Mouse (Mus musculus): Measurements from ENCODE around the gene Lrba. TPM values are rescaled to one million over a fixed set of nuclear protein-coding genes. Genes with fewer than 3 reads are reported as not detected.

Lrba gene
- polyA plus RNA-seq, 1 experiment from 2014 or later = 5.9 TPM

DNA sequence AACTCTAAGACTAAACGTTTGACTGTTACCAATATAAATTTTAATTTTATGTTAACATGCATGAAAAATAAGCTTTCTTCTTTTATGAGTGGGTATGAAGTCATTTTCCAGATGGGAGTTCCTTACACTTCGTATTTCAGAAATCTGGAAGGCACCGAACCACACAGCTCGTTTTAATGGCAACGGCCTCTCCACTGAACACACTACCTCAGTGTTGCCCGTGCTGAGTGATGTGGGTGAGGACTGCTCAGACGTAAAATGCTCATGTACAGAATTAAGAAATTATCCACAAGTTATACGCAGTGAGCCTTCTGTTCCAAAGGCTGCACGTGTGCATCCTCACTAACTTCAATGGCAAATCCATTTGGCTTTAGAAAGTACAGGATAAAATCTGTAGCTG is 582.4 kb downstream of the Lrba start:
- DNase-seq (ENCODE audit: low spot score) = no peak
- H3K4me2 ChIP-seq (ENCODE audit: low read length) = no peak overlapping the region
- no peak overlapping the region for H3K9ac ChIP-seq (ENCODE audit: low read depth, low read length)
- ATAC-seq (replicated peaks; ENCODE audit: low FRiP score, low read depth) = no peak
- H3K4me3 ChIP-seq (replicated peaks; ENCODE audit: low read depth, low read length) = no peak overlapping the region
- no peak overlapping the region for H3K27ac ChIP-seq
- no peaks in the 10 kb centered on the region for H3K36me3 ChIP-seq (ENCODE audit: insufficient read depth, low read length)
- TF ChIP-seq CTCF (IDR thresholded peaks at IDR 0.05; ENCODE audit: low read depth) = no peak
- H3K9me3 ChIP-seq (replicated peaks; ENCODE audit: low read length) = no peaks in the 10 kb centered on the region
- no peaks in the 10 kb centered on the region for H3K4me1 ChIP-seq (replicated peaks; ENCODE audit: insufficient read depth, low read length)
- H3K27me3 ChIP-seq (ENCODE audit: insufficient read depth, low read length) = no peaks in the 10 kb centered on the region
- WGBS = 90% methylated on average over 9 of the region's 9 CpGs

GRCm38 (mm10) chr3:86807750-86808467 is 583.4 kb downstream of the Lrba start:
- Histone ChIP-seq H3K27me3 (ENCODE audit: insufficient read depth, low read length) (no peaks in the 10 kb centered on the region), H3K9ac (ENCODE audit: low read depth, low read length) (no peak overlapping the region), H3K4me3 (replicated peaks; ENCODE audit: low read depth, low read length) (no peak overlapping the region), H3K9me3 (replicated peaks; ENCODE audit: low read length) (no peaks in the 10 kb centered on the region), H3K27ac (no peak overlapping the region), H3K4me1 (replicated peaks; ENCODE audit: insufficient read depth, low read length) (no peaks in the 10 kb centered on the region), H3K4me2 (ENCODE audit: low read length) (no peak overlapping the region), H3K36me3 (ENCODE audit: insufficient read depth, low read length) (no peaks in the 10 kb centered on the region)
- WGBS = 77% methylated on average over 14 of the region's 14 CpGs
- DNase-seq (ENCODE audit: low spot score) (no peak), ATAC-seq (replicated peaks; ENCODE audit: low FRiP score, low read depth) (no peak)
- peak; percentile 55 for TF ChIP-seq CTCF (IDR thresholded peaks at IDR 0.05; ENCODE audit: low read depth)

DNA sequence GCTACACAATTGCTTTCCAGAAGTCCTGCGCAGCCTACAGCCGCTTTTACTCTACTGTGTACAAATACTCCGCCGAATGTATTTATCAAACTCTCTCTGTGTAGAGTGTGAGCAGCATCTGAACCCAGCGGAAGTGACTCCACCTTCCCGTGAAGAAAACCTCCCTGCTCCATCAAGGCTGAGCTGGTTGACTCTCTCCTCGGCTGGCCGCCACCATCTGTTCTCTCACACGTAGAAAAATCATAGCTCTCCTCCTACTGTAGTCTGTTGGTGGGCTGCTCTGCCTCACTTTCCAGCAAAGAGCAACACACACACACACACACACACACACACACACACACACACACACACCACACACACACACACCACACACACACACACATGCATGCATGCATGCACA is 584.7 kb downstream of the Lrba start:
- 73% methylated on average over 9 of the region's 9 CpGs for WGBS
- Histone ChIP-seq H3K9ac (ENCODE audit: low read depth, low read length) (no peak overlapping the region), H3K27ac (no peak overlapping the region)

GRCm38 (mm10) chr3:86809646-86810045 is 585.2 kb downstream of the Lrba start:
- WGBS = 56% methylated on average over 2 of the region's 2 CpGs
- no peak overlapping the region for H3K27ac ChIP-seq

More for the DNA sequence above, 584.7 kb downstream of the Lrba start:
- H3K4me3 ChIP-seq (replicated peaks; ENCODE audit: low read depth, low read length) = no peak overlapping the region
- no peak overlapping the region for H3K4me2 ChIP-seq (ENCODE audit: low read length)
- H3K36me3 ChIP-seq (ENCODE audit: insufficient read depth, low read length) = no peaks in the 10 kb centered on the region
- no peaks in the 10 kb centered on the region for H3K9me3 ChIP-seq (replicated peaks; ENCODE audit: low read length)
- DNase-seq (ENCODE audit: low spot score) = no peak
- H3K27me3 ChIP-seq (ENCODE audit: insufficient read depth, low read length) = no peaks in the 10 kb centered on the region
- ATAC-seq (replicated peaks; ENCODE audit: low FRiP score, low read depth) = no peak
- no peak for TF ChIP-seq CTCF (IDR thresholded peaks at IDR 0.05; ENCODE audit: low read depth)
- H3K4me1 ChIP-seq (replicated peaks; ENCODE audit: insufficient read depth, low read length) = no peaks in the 10 kb centered on the region

DNA sequence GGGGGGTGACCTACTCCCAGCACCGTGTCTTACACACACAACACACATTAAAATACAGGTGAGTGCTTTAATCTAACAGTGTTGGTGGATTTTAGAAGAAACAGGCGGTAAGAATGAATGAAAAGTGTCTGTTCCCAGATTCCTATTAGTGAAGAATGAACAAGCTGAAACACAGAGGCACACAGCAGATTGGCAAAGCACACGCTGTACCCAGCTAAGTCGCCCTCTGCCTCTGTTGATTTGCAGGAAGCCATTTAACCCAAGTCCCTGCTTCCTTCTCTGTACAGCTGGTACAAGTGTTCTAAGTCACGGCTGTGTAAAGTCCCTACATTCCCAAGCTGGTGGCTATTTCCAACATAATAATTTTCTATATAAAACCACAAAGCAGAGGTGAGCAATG is 586.4 kb downstream of the Lrba start:
- 89% methylated on average over 5 of the region's 5 CpGs for WGBS
- ATAC-seq (replicated peaks; ENCODE audit: low FRiP score, low read depth) (no peak), DNase-seq (ENCODE audit: low spot score) (no peak)
- no peak overlapping the region for H3K4me2 ChIP-seq (ENCODE audit: low read length)
- H3K4me1 ChIP-seq (replicated peaks; ENCODE audit: insufficient read depth, low read length) = no peaks in the 10 kb centered on the region
- H3K9ac ChIP-seq (ENCODE audit: low read depth, low read length) = no peak overlapping the region
- H3K9me3 ChIP-seq (replicated peaks; ENCODE audit: low read length) = no peaks in the 10 kb centered on the region
- no peak for TF ChIP-seq CTCF (IDR thresholded peaks at IDR 0.05; ENCODE audit: low read depth)
- H3K36me3 ChIP-seq (ENCODE audit: insufficient read depth, low read length) = no peaks in the 10 kb centered on the region
- no peak overlapping the region for H3K27ac ChIP-seq
- H3K4me3 ChIP-seq (replicated peaks; ENCODE audit: low read depth, low read length) = no peak overlapping the region
- H3K27me3 ChIP-seq (ENCODE audit: insufficient read depth, low read length) = no peaks in the 10 kb centered on the region

More at GRCm38 (mm10) chr3:86809646-86810045, 585.2 kb downstream of the Lrba start:
- Histone ChIP-seq H3K36me3 (ENCODE audit: insufficient read depth, low read length) (no peaks in the 10 kb centered on the region), H3K9me3 (replicated peaks; ENCODE audit: low read length) (no peaks in the 10 kb centered on the region), H3K4me3 (replicated peaks; ENCODE audit: low read depth, low read length) (no peak overlapping the region), H3K4me2 (ENCODE audit: low read length) (no peak overlapping the region), H3K27me3 (ENCODE audit: insufficient read depth, low read length) (no peaks in the 10 kb centered on the region), H3K9ac (ENCODE audit: low read depth, low read length) (no peak overlapping the region), H3K4me1 (replicated peaks; ENCODE audit: insufficient read depth, low read length) (no peaks in the 10 kb centered on the region)
- no peak for TF ChIP-seq CTCF (IDR thresholded peaks at IDR 0.05; ENCODE audit: low read depth)
- no peak for ATAC-seq (replicated peaks; ENCODE audit: low FRiP score, low read depth)
- DNase-seq (ENCODE audit: low spot score) = no peak

DNA sequence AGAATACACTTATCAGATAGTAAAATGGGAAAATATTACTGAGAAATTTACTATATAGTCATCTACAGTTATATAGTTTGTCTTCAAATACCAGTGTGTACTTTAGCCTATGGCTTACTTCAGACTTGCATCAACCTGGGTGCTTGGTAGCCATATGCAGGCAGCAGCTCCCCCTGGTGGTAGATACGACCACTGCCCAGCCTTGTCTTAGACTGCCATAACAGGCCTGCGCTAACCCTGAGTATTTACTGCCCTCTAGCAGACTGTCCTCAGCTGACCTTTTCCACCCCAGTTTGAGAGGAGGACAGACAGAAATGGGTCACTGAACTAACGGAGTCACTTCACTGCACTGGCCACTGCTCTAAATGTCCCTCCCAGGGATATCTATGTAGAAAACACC is 588.2 kb downstream of the Lrba start:
- peak; percentile 80; the same call in 1 of the 2 replicates for ATAC-seq (replicated peaks; ENCODE audit: low FRiP score, low read depth)
- Histone ChIP-seq H3K4me2 (ENCODE audit: low read length) (no peak overlapping the region), H3K27ac (no peak overlapping the region), H3K27me3 (ENCODE audit: insufficient read depth, low read length) (no peaks in the 10 kb centered on the region), H3K36me3 (ENCODE audit: insufficient read depth, low read length) (no peaks in the 10 kb centered on the region), H3K4me1 (replicated peaks; ENCODE audit: insufficient read depth, low read length) (no peaks in the 10 kb centered on the region), H3K9me3 (replicated peaks; ENCODE audit: low read length) (no peaks in the 10 kb centered on the region), H3K9ac (ENCODE audit: low read depth, low read length) (no peak overlapping the region), H3K4me3 (replicated peaks; ENCODE audit: low read depth, low read length) (no peak overlapping the region)
- TF ChIP-seq CTCF (IDR thresholded peaks at IDR 0.05; ENCODE audit: low read depth) = peak; percentile 93
- peak; percentile 88 for DNase-seq (ENCODE audit: low spot score)
- WGBS = 11% methylated on average over 3 of the region's 3 CpGs

Measured in kidney, postnatal 0 days (tissue).